Mouse (Mus musculus): ENCODE results near the gene Tns3.

GRCm38 (mm10) chr11:8586996-8587644, 77.2 kb downstream of the Tns3 start:
- TF ChIP-seq CTCF (IDR thresholded peaks at IDR 0.05; ENCODE audit: borderline replicate concordance, insufficient read depth, low read depth, low read length) (no peak), POLR2A (IDR thresholded peaks at IDR 0.05; ENCODE audit: borderline replicate concordance, insufficient read depth, low read length) (no peak)
